Mouse (Mus musculus): ENCODE measurements around the gene Fam198b.
A peak's percentile ranks its signal among the peaks of the same experiment; 100 is the strongest.

The Fam198b gene

GRCm38 (mm10) chr3:79884305-79884704 lies at the start of gene Fam198b:
Gene Fam198b, plus strand, starts transcription at chr3:79884533.
- no peak for DNase-seq

- DNase-seq, result no peak
Observed at GRCm38 (mm10) chr3:79838751-79839150, 45.6 kb upstream of the Fam198b start.

GRCm38 (mm10) chr3:79841475-79841874 lies 42.9 kb upstream of the Fam198b start:
- DNase-seq, result no peak

- peak in 1 of 2 experiments; percentile 43 for DNase-seq
Observed at GRCm38 (mm10) chr3:79842165-79842564, 42.2 kb upstream of the Fam198b start.

GRCm38 (mm10) chr3:79842616-79843016 lies 41.7 kb upstream of the Fam198b start:
- peak; percentile 55 to 67 for DNase-seq

GRCm38 (mm10) chr3:79843999-79844398 lies 40.3 kb upstream of the Fam198b start:
- no peak for DNase-seq

GRCm38 (mm10) chr3:79846633-79847032 lies 37.7 kb upstream of the Fam198b start:
- DNase-seq, result no peak

- no peak for DNase-seq
Observed at GRCm38 (mm10) chr3:79848841-79849240, 35.5 kb upstream of the Fam198b start.

GRCm38 (mm10) chr3:79849621-79850020 lies 34.7 kb upstream of the Fam198b start:
- no peak for DNase-seq

GRCm38 (mm10) chr3:79850656-79851055 lies 33.7 kb upstream of the Fam198b start:
- no peak for DNase-seq

GRCm38 (mm10) chr3:79852108-79852507 lies 32.2 kb upstream of the Fam198b start:
- DNase-seq, result no peak

GRCm38 (mm10) chr3:79852654-79853166 lies 31.6 kb upstream of the Fam198b start, which contains the start of gene Tmem144:
Gene Tmem144, minus strand, starts transcription at chr3:79852773.
- no peak for DNase-seq

- no peak for DNase-seq
Observed at GRCm38 (mm10) chr3:79857780-79858179, 26.6 kb upstream of the Fam198b start.

- no peak for DNase-seq
Observed at GRCm38 (mm10) chr3:79858221-79858620, 26.1 kb upstream of the Fam198b start.

- DNase-seq, result no peak
Observed at GRCm38 (mm10) chr3:79864824-79865223, 19.5 kb upstream of the Fam198b start.

- DNase-seq, result no peak
Observed at GRCm38 (mm10) chr3:79866089-79866488, 18.2 kb upstream of the Fam198b start.

- DNase-seq, result no peak
Observed at GRCm38 (mm10) chr3:79866526-79866925, 17.8 kb upstream of the Fam198b start.

GRCm38 (mm10) chr3:79867121-79867709 lies 17.1 kb upstream of the Fam198b start:
- no peak for DNase-seq

GRCm38 (mm10) chr3:79875471-79875870 lies 8.9 kb upstream of the Fam198b start:
- no peak for DNase-seq

GRCm38 (mm10) chr3:79878350-79878749 lies 6.0 kb upstream of the Fam198b start:
- no peak for DNase-seq

- no peak for DNase-seq
Observed at GRCm38 (mm10) chr3:79879246-79879645, 5.1 kb upstream of the Fam198b start.

GRCm38 (mm10) chr3:79881645-79882044 lies 2.7 kb upstream of the Fam198b start:
- DNase-seq, result no peak

GRCm38 (mm10) chr3:79883092-79883491 lies 1.2 kb upstream of the Fam198b start:
- peak; percentile 9 to 46 for DNase-seq

GRCm38 (mm10) chr3:79884761-79885189 lies 442 bp downstream of the Fam198b start:
- DNase-seq, result peak in 1 of 2 experiments; percentile 37

Data from spleen, adult 18-20 months (tissue).